Mouse (Mus musculus) kidney, postnatal 10 days (tissue): Measurements from ENCODE around the gene Dnmt3b.
"Not testable (repeated sequence)": the region's sequence is repeated elsewhere in the genome, so short reads cannot be mapped to it uniquely, and the experiment has no call there.

ENCODE experiments used
- DNase-seq: peaks from one replicate; pipeline ENCODE4 v3.0.0; 2021; ENCODE audit warnings: mixed read lengths

Dnmt3b gene

GRCm38 (mm10) chr2:153717861-153718260 is 68.6 kb downstream of the Dnmt3b start:
- DNase-seq, result not testable (repeated sequence)

- no peak for DNase-seq
Observed at GRCm38 (mm10) chr2:153723098-153723497, 73.8 kb downstream of the Dnmt3b start.

GRCm38 (mm10) chr2:153724424-153724823 is 75.2 kb downstream of the Dnmt3b start:
- no peak for DNase-seq

- DNase-seq, result no peak
Observed at GRCm38 (mm10) chr2:153724871-153725270, 75.6 kb downstream of the Dnmt3b start.

GRCm38 (mm10) chr2:153725291-153725690 is 76.0 kb downstream of the Dnmt3b start:
- no peak for DNase-seq

- no peak for DNase-seq
Observed at GRCm38 (mm10) chr2:153734033-153734432, 84.8 kb downstream of the Dnmt3b start.
